ENCODE assay signal across 9 mouse cellular contexts in genomic region chr4:152257070-152257469, GRCm38 (mm10). TPM values are rescaled to one million over a fixed set of nuclear protein-coding genes. Genes with fewer than 3 reads are reported as not detected.
DNase-seq lines count a peak whose midpoint lies in the region; ATAC-seq lines count a peak whose summit lies in the region.
"Had no signal": no experiment of that assay in that cellular context is flagged by ENCODE, and none has a peak within 500 bp of the region (broad histone marks: within the 10 kb centered on the region; RNA-seq: fewer than 3 reads in every experiment).

No protein-coding gene starts in this region.

- peak; percentile 47 for DNase-seq in adrenal gland, adult 2 months
- DNase-seq in adrenal gland, postnatal 4 days (ENCODE audit: low spot score in 2 of 2), result no peak
- peak; percentile 32 for DNase-seq in MEL-GATA-1-ER (ENCODE audit: extremely low read depth, low read depth)
- peak; percentile 20 for DNase-seq in liver, embryonic 13.5 days
- peak; percentile 31 to 81 for DNase-seq in spleen, postnatal 10 days (ENCODE audit: low spot score in 2 of 2)
- DNase-seq in yolk sac, embryonic 10.5 days (ENCODE audit: low spot score), result no peak

- peak; percentile 90 for ATAC-seq in erythroblast, adult 5-6 weeks (replicated peaks; ENCODE audit: low FRiP score, poor library complexity, severe bottlenecking)
- ATAC-seq in heart, embryonic 16.5 days (replicated peaks; ENCODE audit: extremely low read depth, insufficient read depth, low FRiP score), result peak; percentile 65
- ATAC-seq in liver, embryonic 13.5 days (ENCODE audit: low read depth), result peak; percentile 87

- H3K4me1 ChIP-seq in heart, embryonic 16.5 days (ENCODE audit: control insufficient read depth, insufficient read depth, low read length), result peaks cover 71% of the 10 kb centered on the region
- H3K4me1 ChIP-seq in liver, embryonic 13.5 days (replicated peaks), result peaks cover 33% of the 10 kb centered on the region

- H3K4me3 ChIP-seq in heart, embryonic 16.5 days (ENCODE audit: low read length), result no peak overlapping the region
- H3K4me3 ChIP-seq in liver, embryonic 13.5 days (replicated peaks), result no peak overlapping the region

- H3K36me3 ChIP-seq in heart, embryonic 16.5 days (ENCODE audit: control insufficient read depth, insufficient read depth), result no peaks in the 10 kb centered on the region
- H3K36me3 ChIP-seq in liver, embryonic 13.5 days, result no peaks in the 10 kb centered on the region

- H3K9ac ChIP-seq in heart, embryonic 16.5 days (ENCODE audit: low read length), result no peak overlapping the region
- no peak overlapping the region for H3K9ac ChIP-seq in liver, embryonic 13.5 days

- WGBS in heart, embryonic 16.5 days, result 17% methylated on average over 6 of the region's 6 CpGs
- WGBS in liver, embryonic 13.5 days (ENCODE audit: insufficient replicate concordance), result 37% methylated on average over 6 of the region's 6 CpGs

- H3K27me3 ChIP-seq in heart, embryonic 16.5 days (ENCODE audit: control insufficient read depth, insufficient read depth, low read length), result no peaks in the 10 kb centered on the region
- no peaks in the 10 kb centered on the region for H3K27me3 ChIP-seq in liver, embryonic 13.5 days

- no peaks in the 10 kb centered on the region for H3K9me3 ChIP-seq in heart, embryonic 16.5 days (replicated peaks; ENCODE audit: control insufficient read depth, low read length)
- no peaks in the 10 kb centered on the region for H3K9me3 ChIP-seq in liver, embryonic 13.5 days (replicated peaks)

- H3K4me2 ChIP-seq in heart, embryonic 16.5 days (ENCODE audit: low read depth, low read length), result no peak overlapping the region
- H3K4me2 ChIP-seq in liver, embryonic 13.5 days, result peak overlapping the region; percentile 4; the same call in 1 of the 2 replicates

- peak overlapping the region; percentile 72 for H3K27ac ChIP-seq in heart, embryonic 16.5 days (ENCODE audit: low read length)
- peak overlapping the region; percentile 56; the same call in 1 of the 2 replicates for H3K27ac ChIP-seq in liver, embryonic 13.5 days

RNA-seq across cellular contexts. Expression of gene Gpr153, which starts 17.0 kb away (rescaled TPM):
- 1 to 10 TPM; 3.5 to 8.3 TPM for total RNA-seq in adrenal gland, adult 2 months (2021)
- 16.6 and 22.4 TPM in 2 replicates for polyA plus RNA-seq in adrenal gland, adult 2 months (2012; rRNA removed)
- 10 to 100 TPM; 13.9 to 15.5 TPM for total RNA-seq in adrenal gland, postnatal 4 days (2021)
- total RNA-seq in erythroblast, adult 5-6 weeks (2015; ENCODE audit: low replicate concordance), result not detected in 2 replicates
- total RNA-seq in erythroblast, adult 5-6 weeks (2017; ENCODE audit: low replicate concordance), result 0.28 TPM in 1 of 2 replicates, not detected in the other
- 8.4 and 10.4 TPM in 2 replicates for polyA plus RNA-seq in heart, embryonic 16.5 days (2015; fragmentation: Nextera tagmentation; extraction: Ambion mirVana)
- 0.81 and 0.82 TPM in 2 replicates for polyA plus RNA-seq in liver, embryonic 13.5 days (2015; fragmentation: Nextera tagmentation; extraction: Ambion mirVana)

RNA-seq across cellular contexts. Expression of gene Hes3, which starts 34.4 kb away (rescaled TPM):
- total RNA-seq in adrenal gland, adult 2 months (2021), result not detected
- 0.30 TPM in 1 of 2 replicates, not detected in the other for polyA plus RNA-seq in adrenal gland, adult 2 months (2012; rRNA removed)
- not detected for total RNA-seq in adrenal gland, postnatal 4 days (2021)
- not detected in 2 replicates for total RNA-seq in erythroblast, adult 5-6 weeks (2015; ENCODE audit: low replicate concordance)
- not detected in 2 replicates for total RNA-seq in erythroblast, adult 5-6 weeks (2017; ENCODE audit: low replicate concordance)
- polyA plus RNA-seq in heart, embryonic 16.5 days (2015; fragmentation: Nextera tagmentation; extraction: Ambion mirVana), result not detected in 2 replicates
- polyA plus RNA-seq in liver, embryonic 13.5 days (2015; fragmentation: Nextera tagmentation; extraction: Ambion mirVana), result not detected in 2 replicates
- total RNA-seq: liver, adult 2 months had no signal
- polyA plus RNA-seq: liver, adult 2 months had no signal

RNA-seq across cellular contexts. Expression of gene Icmt, which starts 40.0 kb away (rescaled TPM):
- 10 to 100 TPM; 34.6 to 49.1 TPM for total RNA-seq in adrenal gland, adult 2 months (2021)
- polyA plus RNA-seq in adrenal gland, adult 2 months (2012; rRNA removed), result 39.5 and 48.3 TPM in 2 replicates
- total RNA-seq in adrenal gland, postnatal 4 days (2021), result 10 to 100 TPM; 35.4 to 35.5 TPM
- 3.7 and 6.5 TPM in 2 replicates for total RNA-seq in erythroblast, adult 5-6 weeks (2015; ENCODE audit: low replicate concordance)
- 4.6 and 5.8 TPM in 2 replicates for total RNA-seq in erythroblast, adult 5-6 weeks (2017; ENCODE audit: low replicate concordance)
- polyA plus RNA-seq in heart, embryonic 16.5 days (2015; fragmentation: Nextera tagmentation; extraction: Ambion mirVana), result 19.3 and 23.3 TPM in 2 replicates
- 7.9 and 8.6 TPM in 2 replicates for polyA plus RNA-seq in liver, embryonic 13.5 days (2015; fragmentation: Nextera tagmentation; extraction: Ambion mirVana)

Comparison
In these comparisons a context has a peak if more than half of its experiments do, and no peak if none do; other contexts are left out.
1. DNase-seq: peak in adrenal gland, adult 2 months (single experiment), MEL-GATA-1-ER (single experiment), liver, embryonic 13.5 days (single experiment) and spleen, postnatal 10 days (2 of 2); none in adrenal gland, postnatal 4 days (0 of 2) and yolk sac, embryonic 10.5 days (single experiment).
2. RNA of gene Icmt, which starts 40.0 kb away (total RNA-seq): 34.6 to 49.1 TPM in adrenal gland, adult 2 months and 35.4 to 35.5 TPM in adrenal gland, postnatal 4 days; 3.7 to 6.5 TPM in erythroblast, adult 5-6 weeks; every median in the first group is over 4 times any median in the second.
3. Peak in every context shown above with its lines, with median percentiles within 50 percentile points of each other: ATAC-seq.